Mouse (Mus musculus): ENCODE data around the gene Gm43552. TPM values are rescaled to one million over a fixed set of nuclear protein-coding genes. Genes with fewer than 3 reads are reported as not detected.
A peak's percentile ranks its signal among the peaks of the same experiment; 100 is the strongest.

The Gm43552 gene
- polyA plus RNA-seq, 1 experiment = not detected

GRCm38 (mm10) chr5:65391753-65392152 is 100.9 kb downstream of the Gm43552 start:
- no peak overlapping the region for H3K27ac ChIP-seq (ENCODE audit: insufficient read depth, low read length)
- H3K4me3 ChIP-seq (ENCODE audit: insufficient read depth, low read length) = peak overlapping the region; percentile 44
- H3K4me1 ChIP-seq (ENCODE audit: control insufficient read depth, insufficient read depth, low read length) = peaks cover 2% of the 10 kb centered on the region; the same call in 1 of the 2 replicates
- no peak for TF ChIP-seq POLR2A (IDR thresholded peaks at IDR 0.05; ENCODE audit: extremely low read depth, insufficient read depth, low read length)
- TF ChIP-seq CTCF (IDR thresholded peaks at IDR 0.05; ENCODE audit: extremely low read depth, insufficient read depth, low read length) = no peak

- peak; percentile 97 for TF ChIP-seq POLR2A (IDR thresholded peaks at IDR 0.05; ENCODE audit: extremely low read depth, insufficient read depth, low read length)
- TF ChIP-seq CTCF (IDR thresholded peaks at IDR 0.05; ENCODE audit: extremely low read depth, insufficient read depth, low read length) = no peak
Observed at GRCm38 (mm10) chr5:65390648-65391644, 101.7 kb downstream of the Gm43552 start, which contains the start of the genes Rpl9 and Lias. Gene Rpl9, minus strand, starts transcription at chr5:65391444. Gene Lias, plus strand, starts transcription at chr5:65391497.

GRCm38 (mm10) chr5:65387008-65387867 is 105.4 kb downstream of the Gm43552 start:
- H3K27ac ChIP-seq (ENCODE audit: insufficient read depth, low read length) = no peak overlapping the region
- H3K4me1 ChIP-seq (ENCODE audit: control insufficient read depth, insufficient read depth, low read length) = peaks cover 2% of the 10 kb centered on the region; the same call in 1 of the 2 replicates
- no peak overlapping the region for H3K4me3 ChIP-seq (ENCODE audit: insufficient read depth, low read length)
- no peak for TF ChIP-seq CTCF (IDR thresholded peaks at IDR 0.05; ENCODE audit: extremely low read depth, insufficient read depth, low read length)
- TF ChIP-seq POLR2A (IDR thresholded peaks at IDR 0.05; ENCODE audit: extremely low read depth, insufficient read depth, low read length) = no peak

More at GRCm38 (mm10) chr5:65390648-65391644, 101.7 kb downstream of the Gm43552 start, which contains the start of the genes Rpl9 and Lias:
- Histone ChIP-seq H3K4me3 (ENCODE audit: insufficient read depth, low read length) (peak within 1 kb of the TSS; percentile 44), H3K27ac (ENCODE audit: insufficient read depth, low read length) (peak within 1 kb of the TSS; percentile 42), H3K4me1 (ENCODE audit: control insufficient read depth, insufficient read depth, low read length) (peaks cover 2% of the 10 kb centered on the region; the same call in 1 of the 2 replicates)

- H3K4me1 ChIP-seq (ENCODE audit: control insufficient read depth, insufficient read depth, low read length) = peaks cover 2% of the 10 kb centered on the region; the same call in 1 of the 2 replicates
- H3K27ac ChIP-seq (ENCODE audit: insufficient read depth, low read length) = no peak overlapping the region
- TF ChIP-seq CTCF (IDR thresholded peaks at IDR 0.05; ENCODE audit: extremely low read depth, insufficient read depth, low read length) = no peak
- no peak for TF ChIP-seq POLR2A (IDR thresholded peaks at IDR 0.05; ENCODE audit: extremely low read depth, insufficient read depth, low read length)
- no peak overlapping the region for H3K4me3 ChIP-seq (ENCODE audit: insufficient read depth, low read length)
Observed at GRCm38 (mm10) chr5:65385704-65386103, 106.9 kb downstream of the Gm43552 start.

Other genes starting within 250 kb of the Gm43552 start
- gene Rfc1, start 157.2 kb downstream of the Gm43552 start, polyA plus RNA-seq (2012; rRNA removed) = 26.2 TPM in 2 replicates
- 0.33 and 0.36 TPM in 2 replicates for gene Klb, start 144.5 kb downstream of the Gm43552 start, polyA plus RNA-seq (2012; rRNA removed)
- 722 and 754 TPM in 2 replicates for gene Rpl9, start 101.4 kb downstream of the Gm43552 start, polyA plus RNA-seq (2012; rRNA removed)
- gene Lias, start 101.3 kb downstream of the Gm43552 start, polyA plus RNA-seq (2012; rRNA removed) = 40.6 and 43.7 TPM in 2 replicates
- 25.2 and 26.5 TPM in 2 replicates for gene Ugdh, start 56.9 kb downstream of the Gm43552 start, polyA plus RNA-seq (2012; rRNA removed)
- gene Smim14, start 44.4 kb upstream of the Gm43552 start, polyA plus RNA-seq (2012; rRNA removed) = 146 and 154 TPM in 2 replicates
- 107 and 110 TPM in 2 replicates for gene Ube2k, start 44.4 kb upstream of the Gm43552 start, polyA plus RNA-seq (2012; rRNA removed)
- gene Pds5a, start 205.4 kb upstream of the Gm43552 start, polyA plus RNA-seq (2012; rRNA removed) = 53.7 and 57.2 TPM in 2 replicates